Mouse (Mus musculus) common myeloid progenitor, adult 5-6 weeks (primary cell): ENCODE data around the gene Mical2. TPM values are rescaled to one million over a fixed set of nuclear protein-coding genes. Genes with fewer than 3 reads are reported as not detected.

Experiments
- ATAC-seq: replicated peaks from 2 replicates; pipeline ENCODE4 v1.8.0; 2016; ENCODE audit warnings: low read depth, mild to moderate bottlenecking, moderate TSS enrichment, inconsistent platforms; ENCODE audit not compliant: poor library complexity, severe bottlenecking
- total RNA-seq: library from RNA; stranded (forward); fragments of 200-1000, 187-1606 nt; gene quantifications from 2 replicates; pipeline ENCODE4 v1.2.3, GENCODE M21; 2017

The Mical2 gene
- total RNA-seq, 1 experiment from 2014 or later, result 1.6 TPM

- no peak for ATAC-seq
Measured at GRCm38 (mm10) chr7:112378056-112378455, 152.4 kb downstream of the Mical2 start.

GRCm38 (mm10) chr7:112378476-112378875, 152.8 kb downstream of the Mical2 start:
- no peak for ATAC-seq

- ATAC-seq, result no peak
Measured at GRCm38 (mm10) chr7:112386521-112386920, 160.9 kb downstream of the Mical2 start.

- ATAC-seq, result no peak
Measured at GRCm38 (mm10) chr7:112387876-112388275, 162.2 kb downstream of the Mical2 start.

- ATAC-seq, result peak; percentile 74; the same call in 1 of the 2 replicates
Measured at GRCm38 (mm10) chr7:112388363-112388875, 162.8 kb downstream of the Mical2 start.

- no peak for ATAC-seq
Measured at GRCm38 (mm10) chr7:112389611-112390251, 164.1 kb downstream of the Mical2 start.

GRCm38 (mm10) chr7:112390252-112390936, 164.7 kb downstream of the Mical2 start:
- no peak for ATAC-seq

- no peak for ATAC-seq
Measured at GRCm38 (mm10) chr7:112390937-112391605, 165.4 kb downstream of the Mical2 start.

GRCm38 (mm10) chr7:112397786-112398185, 172.1 kb downstream of the Mical2 start:
- no peak for ATAC-seq

- ATAC-seq, result no peak
Measured at GRCm38 (mm10) chr7:112399425-112400170, 173.9 kb downstream of the Mical2 start.

- ATAC-seq, result peak; percentile 83
Measured at GRCm38 (mm10) chr7:112400175-112400574, 174.5 kb downstream of the Mical2 start.

GRCm38 (mm10) chr7:112405061-112405460, 179.4 kb downstream of the Mical2 start:
- ATAC-seq, result peak; percentile 34

- no peak for ATAC-seq
Measured at GRCm38 (mm10) chr7:112405578-112405977, 179.9 kb downstream of the Mical2 start.

GRCm38 (mm10) chr7:112407597-112407996, 181.9 kb downstream of the Mical2 start:
- no peak for ATAC-seq

GRCm38 (mm10) chr7:112409991-112410390, 184.3 kb downstream of the Mical2 start:
- ATAC-seq, result no peak

GRCm38 (mm10) chr7:112413286-112413685, 187.6 kb downstream of the Mical2 start:
- ATAC-seq, result no peak

GRCm38 (mm10) chr7:112416058-112416526, 190.4 kb downstream of the Mical2 start:
- no peak for ATAC-seq

GRCm38 (mm10) chr7:112416730-112417513, 191.3 kb downstream of the Mical2 start:
- ATAC-seq, result no peak

- no peak for ATAC-seq
Measured at GRCm38 (mm10) chr7:112417598-112417997, 191.9 kb downstream of the Mical2 start.
